Mouse (Mus musculus) midbrain, postnatal 0 days (tissue): ENCODE data around the gene Map4. TPM values are rescaled to one million over a fixed set of nuclear protein-coding genes. Genes with fewer than 3 reads are reported as not detected.
A peak's percentile ranks its signal among the peaks of the same experiment; 100 is the strongest.

Experiments used
- ATAC-seq: fragments of 200-750 bp; cut with Nextera tagmentation; 2 replicates; pipeline ENCODE4 v1.8.0; 2017; ENCODE audit warnings: moderate number of reproducible peaks, mild to moderate bottlenecking, moderate TSS enrichment, moderate library complexity; ENCODE audit not compliant: low FRiP score
- DNase-seq: peaks from one replicate; pipeline ENCODE4 v3.0.0-alpha.2; 2015; ENCODE audit warnings: low spot score
- H3K27ac ChIP-seq: fragments of 300-500 bp; sonication (generic); 2 replicates; pipeline ENCODE4 v1.5.1; 2014; ENCODE audit warnings: low read depth, mild to moderate bottlenecking, low read length, mixed read lengths
- H3K27me3 ChIP-seq: fragments of 300-500 bp; sonication (generic); 2 replicates; pipeline ENCODE4 v1.6.1; 2014; ENCODE audit warnings: low read length, control low read depth, mixed read lengths; ENCODE audit not compliant: insufficient read depth
- H3K36me3 ChIP-seq: fragments of 300-500 bp; sonication (generic); 2 replicates; pipeline ENCODE4 v1.6.1; 2014; ENCODE audit warnings: low read length, control low read depth, mixed read lengths; ENCODE audit not compliant: insufficient read depth
- H3K4me1 ChIP-seq: fragments of 300-500 bp; sonication (generic); 2 replicates; pipeline ENCODE4 v1.6.1; 2014; ENCODE audit warnings: mild to moderate bottlenecking, control low read depth, antibody characterized with exemption, low read length, mixed read lengths; ENCODE audit not compliant: insufficient read depth
- H3K4me2 ChIP-seq: fragments of 300-500 bp; sonication (generic); 2 replicates; pipeline ENCODE4 v1.6.1; 2014; ENCODE audit warnings: low read depth, mild to moderate bottlenecking, low read length, mixed read lengths; ENCODE audit not compliant: poor library complexity, severe bottlenecking
- H3K4me3 ChIP-seq: fragments of 300-500 bp; sonication (generic); 2 replicates; pipeline ENCODE4 v1.5.1; 2014; ENCODE audit warnings: low read depth, mild to moderate bottlenecking, low read length, moderate library complexity
- H3K9ac ChIP-seq: fragments of 300-500 bp; sonication (generic); replicated peaks from 2 replicates; pipeline ENCODE4 v1.6.1; 2014; ENCODE audit warnings: mild to moderate bottlenecking, low read length, moderate library complexity, mixed read lengths; ENCODE audit not compliant: poor library complexity, severe bottlenecking
- H3K9me3 ChIP-seq: fragments of 300-500 bp; sonication (generic); 2 replicates; pipeline ENCODE4 v1.6.1; 2016; ENCODE audit warnings: low read length, control low read depth
- CTCF ChIP-seq: IDR thresholded peaks from 2 replicates; pipeline ENCODE4 v1.5.1; 2016; ENCODE audit warnings: antibody characterized with exemption, mild to moderate bottlenecking
- WGBS: fragments of 180-500 bp; shearing (Covaris S2); extraction: QIAGEN DNeasy Blood & Tissue Kit; methylation state at CpG from one replicate; pipeline ENCODE4 v1.1.7; 2014; 5-methylcytosine and 5-hydroxymethylcytosine counted together
- polyA plus RNA-seq: library from polyadenylated mRNA; unstranded; fragments of >200 nt; fragmentation: Nextera tagmentation; extraction: Ambion mirVana; gene quantifications from 2 replicates; pipeline ENCODE4 v1.2.1, GENCODE M21; 2015
- total RNA-seq: library from RNA; depleted of rRNA; stranded (reverse); fragments of >200 nt; gene quantifications from 2 replicates; pipeline ENCODE4 v1.2.3, GENCODE M21; 2014

Gene Map4
- total and polyA plus RNA-seq, 2 experiments from 2014 or later, result 225 to 293 TPM

DNA sequence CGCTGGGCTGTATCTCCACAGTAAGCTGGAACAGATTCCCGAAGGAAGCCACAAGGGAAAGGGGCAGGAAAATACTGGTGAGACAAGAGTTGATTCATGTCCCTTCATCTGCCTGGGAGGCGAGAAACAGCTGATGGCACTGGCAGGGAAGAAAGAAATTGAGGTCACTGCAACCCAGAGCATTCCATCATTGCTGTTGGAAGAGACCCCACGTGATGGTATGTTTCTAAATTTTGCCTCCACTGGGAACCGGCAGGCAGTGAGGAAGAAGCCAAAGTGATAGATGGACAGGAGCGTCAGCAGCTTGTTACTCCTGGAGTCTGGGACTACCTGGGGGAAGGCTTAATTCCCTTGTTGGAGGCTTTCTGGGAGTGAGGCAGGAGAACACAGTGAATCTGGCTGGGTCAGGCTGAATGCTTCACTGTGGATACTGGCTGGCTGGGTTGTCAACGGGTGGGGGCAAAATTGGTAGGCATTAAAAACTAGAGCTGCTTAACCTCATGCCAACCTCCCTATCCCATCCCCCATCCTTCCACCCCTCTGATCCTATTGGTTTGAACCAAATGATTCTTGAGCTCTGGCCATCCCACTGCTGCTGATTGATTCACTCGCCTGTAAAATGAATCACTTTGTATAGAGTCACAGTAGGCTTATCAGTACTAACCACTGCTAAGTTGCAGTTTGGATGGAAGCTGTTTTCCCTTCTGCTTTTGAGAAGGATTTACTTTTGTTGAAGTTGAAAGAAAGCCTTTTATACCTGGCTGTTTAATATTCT, 122.2 kb downstream of the Map4 start:
- H3K27ac ChIP-seq, result peak overlapping the region; percentile 76
- peak overlapping the region; percentile 41 for H3K4me3 ChIP-seq
- no peaks in the 10 kb centered on the region for H3K36me3 ChIP-seq
- 7% methylated on average over 8 of the region's 8 CpGs for WGBS
- no peaks in the 10 kb centered on the region for H3K27me3 ChIP-seq
- no peak for TF ChIP-seq CTCF
- ATAC-seq (peak; percentile 87), DNase-seq (peak; percentile 89)
- H3K4me1 ChIP-seq, result peaks cover 12% of the 10 kb centered on the region
- H3K4me2 ChIP-seq, result peak overlapping the region; percentile 55
- H3K9me3 ChIP-seq, result no peaks in the 10 kb centered on the region
- peak overlapping the region; percentile 63 for H3K9ac ChIP-seq

DNA sequence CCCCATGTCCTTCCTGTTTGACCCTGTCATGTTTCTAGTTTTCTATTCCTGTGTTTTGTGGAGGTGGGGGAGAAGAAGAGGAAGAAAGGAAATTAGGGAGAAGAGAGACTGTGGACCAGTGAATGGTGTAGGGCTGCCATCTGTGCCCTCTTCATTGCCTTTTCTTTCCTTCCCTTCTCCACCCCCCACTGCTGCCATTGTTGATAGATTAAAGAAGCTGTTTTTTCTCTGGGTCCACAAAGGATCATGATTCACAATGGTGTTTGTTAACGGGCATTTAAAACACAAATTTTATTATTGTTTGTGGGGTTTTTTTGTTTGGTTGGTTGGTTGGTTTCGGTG, 122.8 kb downstream of the Map4 start:
- H3K36me3 ChIP-seq, result no peaks in the 10 kb centered on the region
- DNase-seq (no peak), ATAC-seq (no peak)
- H3K27me3 ChIP-seq, result no peaks in the 10 kb centered on the region
- no peak for TF ChIP-seq CTCF
- peaks cover 12% of the 10 kb centered on the region for H3K4me1 ChIP-seq
- peak overlapping the region; percentile 55 for H3K4me2 ChIP-seq
- WGBS, result 12% methylated on average over 2 of the region's 2 CpGs
- peak overlapping the region; percentile 41 for H3K4me3 ChIP-seq
- peak overlapping the region; percentile 63; the same call in 1 of the 2 replicates for H3K9ac ChIP-seq
- H3K27ac ChIP-seq, result peak overlapping the region; percentile 76
- H3K9me3 ChIP-seq, result no peaks in the 10 kb centered on the region

DNA sequence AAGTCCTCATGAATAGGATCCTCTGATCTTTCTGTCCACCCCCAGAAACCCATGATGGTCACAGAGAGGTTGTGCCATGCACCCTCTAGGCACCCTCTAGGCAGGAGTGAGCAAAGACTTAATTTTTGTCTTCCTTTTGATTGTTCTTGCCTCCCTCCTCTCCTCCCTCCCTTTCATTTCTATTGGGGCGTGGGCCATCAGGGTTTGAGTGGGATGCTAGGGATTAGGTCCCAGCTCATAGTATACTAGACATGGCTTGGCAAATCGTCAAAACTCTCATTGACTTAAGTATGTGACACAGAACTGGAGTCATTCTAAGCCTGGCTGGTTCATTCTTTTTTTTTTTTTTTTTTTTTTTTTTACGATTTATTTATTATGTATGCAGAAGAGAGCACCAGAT, 123.5 kb downstream of the Map4 start:
- Histone ChIP-seq H3K9ac (peak overlapping the region; percentile 34; the same call in 1 of the 2 replicates), H3K4me3 (peak overlapping the region; percentile 41), H3K36me3 (no peaks in the 10 kb centered on the region), H3K27ac (0 out of 2 replicates have a peak overlapping the region, but pooled peaks have one; percentile 38), H3K27me3 (no peaks in the 10 kb centered on the region), H3K4me2 (peak overlapping the region; percentile 55), H3K9me3 (no peaks in the 10 kb centered on the region), H3K4me1 (peaks cover 12% of the 10 kb centered on the region)
- DNase-seq (no peak), ATAC-seq (no peak)
- WGBS, result 31% methylated on average over 3 of the region's 3 CpGs
- TF ChIP-seq CTCF, result no peak

DNA sequence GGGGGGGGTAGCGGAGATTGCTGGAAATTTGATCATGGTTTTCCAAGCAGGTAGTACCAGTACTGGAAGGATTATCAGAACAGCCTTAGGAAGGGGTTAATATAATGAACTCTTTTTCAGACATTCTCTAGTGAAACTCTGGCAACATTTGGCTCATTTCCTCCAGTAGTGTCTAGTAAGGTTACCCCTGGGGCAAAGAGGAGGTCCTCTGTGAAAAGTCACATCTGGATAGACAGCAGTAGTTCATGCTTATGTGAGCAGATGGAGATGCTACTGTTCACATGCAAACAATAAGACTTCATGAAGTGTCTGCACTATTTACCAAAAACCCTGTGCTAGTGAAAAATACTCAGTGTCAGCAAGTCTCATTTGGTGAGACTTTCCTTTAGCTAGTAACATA, 125.9 kb downstream of the Map4 start:
- no peaks in the 10 kb centered on the region for H3K36me3 ChIP-seq
- H3K4me3 ChIP-seq, result no peak overlapping the region
- H3K4me2 ChIP-seq, result no peak overlapping the region
- H3K27ac ChIP-seq, result no peak overlapping the region
- H3K9ac ChIP-seq, result no peak overlapping the region
- ATAC-seq (no peak), DNase-seq (no peak)
- WGBS, result 96% methylated on average over 1 of the region's 1 CpGs
- no peak for TF ChIP-seq CTCF
- H3K27me3 ChIP-seq, result no peaks in the 10 kb centered on the region
- H3K9me3 ChIP-seq, result no peaks in the 10 kb centered on the region
- peaks cover 12% of the 10 kb centered on the region for H3K4me1 ChIP-seq

DNA sequence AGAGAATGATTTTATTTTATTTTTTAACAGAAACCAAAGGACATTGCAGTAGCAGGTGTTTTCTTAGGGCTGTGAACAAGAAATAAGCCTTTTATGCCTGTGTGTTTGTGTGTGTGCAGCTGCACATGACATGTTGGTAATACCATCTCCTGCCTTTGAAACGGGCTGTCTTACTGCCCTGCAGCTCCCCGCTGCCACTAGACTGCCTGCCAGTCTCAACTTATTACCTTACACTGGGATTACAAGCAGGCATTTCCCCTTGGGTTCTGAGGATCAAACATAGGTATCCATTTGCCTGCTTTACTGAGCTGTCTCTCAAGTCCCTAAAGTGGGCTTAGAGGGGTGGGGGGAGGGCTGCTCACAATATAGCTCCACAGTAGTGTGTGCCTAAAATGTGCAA, 129.5 kb downstream of the Map4 start:
- Histone ChIP-seq H3K27me3 (no peaks in the 10 kb centered on the region), H3K4me3 (no peak overlapping the region), H3K9ac (no peak overlapping the region), H3K36me3 (peaks cover 10% of the 10 kb centered on the region; the same call in 1 of the 2 replicates), H3K9me3 (no peaks in the 10 kb centered on the region), H3K27ac (no peak overlapping the region), H3K4me1 (no peaks in the 10 kb centered on the region), H3K4me2 (no peak overlapping the region)
- DNase-seq (no peak), ATAC-seq (no peak)
- WGBS, result 16% methylated on average over 2 of the region's 2 CpGs
- no peak for TF ChIP-seq CTCF

DNA sequence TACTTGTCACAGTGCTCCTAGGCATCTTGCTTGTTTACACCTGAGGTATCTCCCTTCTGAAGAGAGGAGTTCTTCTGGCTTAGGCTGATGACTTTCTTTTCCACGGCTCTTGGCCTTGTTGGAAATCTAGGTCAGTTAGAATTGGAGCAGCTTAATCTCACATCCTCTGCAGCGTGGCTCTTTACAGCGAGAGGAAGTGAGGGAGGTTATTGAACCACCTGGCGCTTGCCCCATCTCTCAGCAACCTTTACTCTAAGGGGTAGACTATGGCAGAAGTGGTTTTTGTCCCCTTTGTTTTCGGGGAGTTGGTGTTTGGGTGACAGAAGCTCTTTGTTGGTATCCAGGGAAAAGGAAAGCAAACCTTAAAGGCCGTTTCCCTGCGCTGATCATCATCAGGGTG, 131.1 kb downstream of the Map4 start:
- WGBS, result 68% methylated on average over 7 of the region's 7 CpGs
- TF ChIP-seq CTCF, result no peak
- H3K4me1 ChIP-seq, result no peaks in the 10 kb centered on the region
- no peaks in the 10 kb centered on the region for H3K27me3 ChIP-seq
- H3K4me2 ChIP-seq, result no peak overlapping the region
- no peak overlapping the region for H3K4me3 ChIP-seq
- H3K9ac ChIP-seq, result no peak overlapping the region
- ATAC-seq (no peak), DNase-seq (no peak)
- H3K27ac ChIP-seq, result no peak overlapping the region
- H3K9me3 ChIP-seq, result no peaks in the 10 kb centered on the region
- H3K36me3 ChIP-seq, result peaks cover 18% of the 10 kb centered on the region
